Mouse (Mus musculus) urinary bladder, postnatal 4 days (tissue): ENCODE measurements at regions not wholly inside any gene's neighbourhood (a gene's known extent, or its start where the extent isn't known, plus 50 kb on each side); places are given as distances from the start of the nearest gene placed in this dataset.
"Not testable (repeated sequence)": the region's sequence is repeated elsewhere in the genome, so short reads cannot be mapped to it uniquely, and the experiment has no call there.

Source experiments
- DNase-seq, 2 experiments: peaks; one replicate each; pipeline ENCODE4 v3.0.0; 2021 to 2022; ENCODE audit warnings: low spot score in 2 of 2

GRCm38 (mm10) chr6:112564119-112564518 is 74.4 kb upstream of the Oxtr start:
- DNase-seq = not testable (repeated sequence)

DNA sequence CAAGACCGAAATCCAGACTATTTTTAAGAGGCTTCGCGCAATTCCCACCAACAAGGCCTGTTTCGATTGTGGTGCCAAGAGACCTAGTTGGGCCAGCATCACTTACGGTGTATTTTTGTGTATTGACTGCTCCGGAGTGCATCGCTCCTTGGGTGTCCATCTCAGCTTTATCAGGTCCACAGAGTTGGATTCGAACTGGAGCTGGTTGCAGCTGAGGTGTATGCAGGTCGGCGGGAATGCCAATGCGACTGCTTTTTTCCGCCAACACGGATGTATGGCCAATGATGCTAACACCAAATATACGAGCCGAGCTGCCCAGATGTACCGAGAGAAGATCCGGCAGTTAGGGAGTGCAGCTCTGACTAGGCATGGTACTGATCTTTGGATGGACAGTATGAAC is 73.9 kb upstream of the Oxtr start:
- DNase-seq = not testable (repeated sequence)

DNA sequence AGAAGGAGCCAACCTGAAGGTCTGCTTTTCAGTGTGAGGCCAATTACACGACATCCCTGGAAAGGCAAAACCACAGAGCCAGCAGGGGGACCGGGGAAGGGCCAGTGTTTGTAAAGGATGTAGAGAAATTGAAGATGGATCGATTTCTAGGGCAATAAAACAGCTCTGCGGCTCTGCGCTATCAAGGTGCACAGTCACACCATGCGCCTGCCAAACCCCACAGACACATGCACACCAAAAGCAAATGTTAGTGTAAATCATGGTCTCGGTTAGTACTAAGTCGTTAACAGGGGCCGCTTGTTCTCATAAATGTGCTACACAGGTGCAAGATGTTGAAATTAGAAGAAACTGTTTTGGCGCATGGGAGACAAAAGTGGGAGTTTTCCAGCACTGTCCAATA is 72.3 kb upstream of the Oxtr start:
- no peak for DNase-seq

DNA sequence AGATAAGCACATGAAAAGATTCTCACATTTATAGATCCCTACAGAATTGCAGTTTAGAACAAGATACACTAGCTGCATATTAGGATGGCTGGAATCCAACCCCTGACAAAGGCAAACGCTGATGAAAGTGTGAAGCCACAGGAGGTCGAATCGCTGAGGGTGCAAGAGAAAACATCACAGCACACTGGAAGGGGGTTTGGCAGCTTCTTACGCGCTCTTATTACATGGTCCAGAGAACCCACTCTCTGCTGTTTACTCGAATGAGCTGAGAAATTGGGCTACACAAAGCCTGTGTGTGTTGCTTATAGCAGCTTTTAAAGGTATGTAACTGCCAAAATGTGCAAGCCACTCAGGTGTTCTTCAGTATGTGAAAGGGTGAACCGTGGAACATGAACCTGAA is 71.8 kb upstream of the Oxtr start:
- peak in 1 of 2 experiments; percentile 13 for DNase-seq

DNA sequence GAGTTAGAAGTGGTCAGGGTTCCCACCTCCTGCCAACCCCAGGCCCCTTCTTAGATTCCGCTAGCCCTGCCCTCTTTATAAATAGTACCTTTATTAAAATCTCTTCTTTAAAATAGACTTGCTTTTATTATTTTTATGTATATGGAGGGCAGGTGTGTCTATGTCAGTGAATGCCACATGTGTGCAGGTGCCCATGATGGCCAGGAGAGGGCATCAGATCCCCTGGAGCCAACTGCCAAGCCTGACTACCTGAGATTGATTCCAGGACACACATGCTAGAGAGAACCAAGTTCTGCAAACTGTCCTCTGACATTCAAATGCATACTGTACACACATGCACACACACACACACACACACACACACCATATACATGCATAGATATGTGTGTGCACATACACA is 69.8 kb upstream of the Oxtr start:
- DNase-seq = peak in 1 of 2 experiments; percentile 30

DNA sequence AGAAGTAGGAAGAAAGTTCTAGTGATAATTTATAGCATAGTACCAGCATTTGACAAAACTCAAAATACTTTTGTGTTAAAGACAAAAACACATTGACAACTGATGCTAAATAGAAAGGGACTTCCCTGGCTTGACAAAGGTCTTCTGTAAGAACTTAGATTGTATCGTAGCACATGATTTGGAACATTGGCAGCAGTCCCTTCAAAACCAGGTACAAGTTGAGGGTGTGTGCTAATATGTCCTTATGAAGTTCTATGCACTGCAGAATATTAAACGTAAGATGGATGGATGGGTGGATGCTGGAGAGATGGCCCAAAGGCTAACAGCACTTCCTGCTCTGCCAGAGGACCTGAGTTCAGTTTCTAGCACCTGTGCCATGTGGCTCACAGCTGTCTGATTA is 67.8 kb upstream of the Oxtr start:
- no peak for DNase-seq

GRCm38 (mm10) chr6:112556401-112557165 is 66.8 kb upstream of the Oxtr start:
- DNase-seq = no peak

GRCm38 (mm10) chr6:112554091-112554490 is 64.3 kb upstream of the Oxtr start:
- DNase-seq = no peak

- DNase-seq = no peak
Measured at GRCm38 (mm10) chr6:112553231-112553920, 63.6 kb upstream of the Oxtr start.

DNA sequence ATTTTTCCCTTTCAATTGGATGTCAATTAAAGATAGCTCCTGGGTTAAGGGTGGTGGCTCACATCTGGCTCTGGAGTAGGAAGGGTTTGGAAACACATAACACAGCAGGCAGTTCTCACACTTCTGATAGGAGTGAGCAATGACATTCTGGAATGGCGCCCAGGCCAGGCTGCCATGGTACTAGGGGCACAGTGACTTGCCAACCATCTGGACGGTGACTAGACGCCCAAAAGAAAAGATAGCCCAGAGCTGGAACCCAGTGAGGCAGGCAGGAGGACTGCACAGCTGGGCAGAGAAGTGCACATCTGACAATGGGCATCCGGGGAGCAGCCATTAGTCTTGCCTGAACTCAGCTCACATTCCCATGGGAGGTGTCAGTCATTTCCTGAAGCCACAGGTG is 62.8 kb upstream of the Oxtr start:
- DNase-seq = no peak

- DNase-seq = no peak
Measured at GRCm38 (mm10) chr6:112551298-112551697, 61.6 kb upstream of the Oxtr start.

DNA sequence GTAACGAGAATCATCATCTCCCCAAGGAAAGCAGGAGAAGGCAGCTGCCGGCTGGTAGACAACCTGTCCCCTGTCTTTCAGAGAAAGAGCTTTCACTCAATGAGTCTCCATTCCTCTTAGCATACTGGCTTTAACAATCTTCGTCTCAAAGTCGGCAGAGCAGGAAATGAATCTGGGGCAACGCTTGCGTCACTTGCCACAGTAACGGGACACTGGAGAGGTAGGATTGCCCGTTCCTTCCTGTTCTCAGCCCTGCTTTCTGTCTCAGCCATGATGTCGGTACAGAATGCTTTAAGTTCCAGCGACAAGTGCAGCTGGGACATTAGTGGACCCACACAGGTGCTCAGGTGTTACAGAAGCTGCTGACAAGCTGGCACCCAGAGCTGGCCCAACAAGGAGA is 57.5 kb upstream of the Oxtr start:
- DNase-seq = no peak

GRCm38 (mm10) chr6:112546033-112546432 is 56.3 kb upstream of the Oxtr start:
- DNase-seq = no peak

DNA sequence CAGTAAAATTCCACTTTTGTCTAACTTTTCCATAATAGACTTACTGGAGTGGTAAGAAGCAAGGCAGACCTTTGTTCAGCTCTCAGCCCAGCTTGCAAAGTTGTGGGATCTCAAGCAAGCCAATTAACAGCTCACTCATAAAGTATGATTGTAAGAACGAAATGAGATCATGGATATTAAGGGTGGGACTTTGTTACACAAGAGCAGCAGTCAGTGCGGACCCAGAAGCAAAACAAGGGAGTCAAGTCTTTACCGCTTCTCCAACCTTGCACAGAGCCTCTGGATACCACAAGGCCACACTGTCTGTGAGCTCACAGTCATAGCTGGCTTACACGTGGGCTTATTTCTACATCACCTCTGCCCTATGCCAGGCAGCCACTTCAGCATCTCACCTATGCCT is 54.6 kb upstream of the Oxtr start:
- no peak for DNase-seq

DNA sequence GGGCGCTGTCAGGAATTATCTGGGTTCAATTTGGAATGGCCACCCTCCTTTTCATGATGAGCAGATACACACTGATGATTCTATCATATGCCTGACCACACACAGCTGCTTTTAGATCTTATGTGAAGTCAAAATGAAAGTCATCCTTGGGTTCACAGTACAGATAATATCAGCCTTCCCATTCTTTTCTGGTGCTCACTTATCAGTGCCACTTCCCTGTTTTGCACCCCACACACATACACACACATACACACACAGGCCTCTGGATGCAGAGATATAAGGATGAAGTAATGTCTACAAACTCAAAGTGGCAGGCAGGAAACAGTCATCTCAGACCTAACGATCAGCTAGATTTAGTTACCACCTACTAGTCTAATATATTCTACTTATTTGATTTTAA is 52.9 kb upstream of the Oxtr start:
- DNase-seq = no peak
